Mouse (Mus musculus) R1 (cell line): Measurements from ENCODE around the gene Slc25a26.

ENCODE experiments used
- DNase-seq: peaks from one replicate; pipeline ENCODE4 v3.0.0-alpha.2; 2018; ENCODE audit warnings: low read depth, low spot score

Slc25a26 gene

DNA sequence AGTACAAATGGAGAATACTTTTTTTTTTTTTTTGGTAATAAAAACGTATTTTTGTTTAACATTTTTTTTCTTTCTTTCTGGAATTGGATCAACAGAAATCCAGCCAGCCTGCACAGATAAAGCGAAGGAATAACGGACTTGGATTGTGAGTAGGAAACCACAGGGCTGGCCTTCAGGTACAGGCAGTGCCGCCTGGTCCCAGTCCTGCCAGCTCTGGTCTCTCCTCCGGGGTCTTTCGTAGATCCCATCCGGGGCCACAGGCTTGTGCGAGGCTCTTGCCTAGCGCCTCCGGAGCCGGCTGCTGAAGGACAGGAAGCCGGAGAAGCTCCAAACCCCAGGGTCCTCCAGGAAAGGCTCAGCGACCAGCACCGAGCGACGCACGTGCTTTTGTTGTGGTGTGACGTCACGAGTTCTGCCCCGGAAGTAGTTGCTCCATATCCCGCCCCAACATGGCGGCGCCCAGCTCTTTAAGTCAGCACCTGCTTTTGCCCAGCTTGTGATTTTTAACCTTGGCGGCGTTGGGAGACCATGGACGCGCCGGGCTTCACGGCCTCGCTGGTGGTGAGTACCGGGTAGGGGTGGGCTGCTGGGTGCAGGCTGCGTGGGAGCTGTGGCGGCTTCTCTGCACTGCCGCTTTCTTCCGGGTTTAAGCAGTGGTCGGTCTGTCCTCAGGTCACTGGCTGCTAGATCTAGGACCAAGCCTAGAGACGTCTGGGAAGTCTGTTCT is at the start of gene Slc25a26:
Slc25a26 (plus strand) TSS at position 435 of the 727 bp plus-strand sequence.
- peak; percentile 94 for DNase-seq

DNA sequence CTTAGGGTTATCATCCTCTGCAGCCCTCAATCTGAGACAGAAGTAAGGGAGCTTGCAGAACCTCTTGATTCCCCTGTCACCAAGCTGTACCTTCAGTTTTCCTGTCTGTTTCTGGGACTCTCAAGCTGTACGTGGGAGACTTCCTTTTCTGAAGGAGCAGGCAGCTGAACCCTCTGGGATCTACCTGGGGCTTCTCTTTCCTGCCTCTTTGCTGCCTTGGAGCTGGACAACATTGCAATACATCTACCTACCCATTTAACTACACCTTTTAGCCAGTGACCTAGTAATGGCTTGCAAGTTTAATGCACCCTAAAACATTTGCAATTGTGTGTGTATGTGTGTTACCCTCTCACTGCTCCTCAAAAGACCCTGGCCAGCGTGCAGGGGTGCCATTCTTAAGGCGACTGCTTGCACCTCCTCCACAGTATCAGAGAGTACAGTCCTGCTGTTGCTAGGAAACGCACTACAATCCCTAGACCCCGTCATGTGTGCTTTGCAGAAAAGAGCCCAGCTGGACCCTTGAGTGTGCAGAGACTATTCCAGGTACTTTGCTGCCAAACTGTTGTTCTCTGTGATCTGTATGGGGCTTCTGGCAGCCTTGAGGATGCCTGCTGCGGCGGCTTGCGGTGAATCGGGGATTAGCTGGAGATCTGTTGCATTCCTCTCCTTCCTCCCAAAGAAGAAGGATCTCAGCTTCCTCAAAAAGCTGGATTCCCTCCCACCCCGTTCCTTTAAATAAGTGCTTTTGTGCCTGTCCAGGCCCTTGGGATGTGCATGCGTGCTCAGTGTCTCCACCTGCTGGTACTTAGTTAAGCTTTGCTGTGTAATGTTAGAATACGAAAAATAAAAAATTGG is 35.9 kb upstream of the Slc25a26 start:
- peak; percentile 81 for DNase-seq

DNA sequence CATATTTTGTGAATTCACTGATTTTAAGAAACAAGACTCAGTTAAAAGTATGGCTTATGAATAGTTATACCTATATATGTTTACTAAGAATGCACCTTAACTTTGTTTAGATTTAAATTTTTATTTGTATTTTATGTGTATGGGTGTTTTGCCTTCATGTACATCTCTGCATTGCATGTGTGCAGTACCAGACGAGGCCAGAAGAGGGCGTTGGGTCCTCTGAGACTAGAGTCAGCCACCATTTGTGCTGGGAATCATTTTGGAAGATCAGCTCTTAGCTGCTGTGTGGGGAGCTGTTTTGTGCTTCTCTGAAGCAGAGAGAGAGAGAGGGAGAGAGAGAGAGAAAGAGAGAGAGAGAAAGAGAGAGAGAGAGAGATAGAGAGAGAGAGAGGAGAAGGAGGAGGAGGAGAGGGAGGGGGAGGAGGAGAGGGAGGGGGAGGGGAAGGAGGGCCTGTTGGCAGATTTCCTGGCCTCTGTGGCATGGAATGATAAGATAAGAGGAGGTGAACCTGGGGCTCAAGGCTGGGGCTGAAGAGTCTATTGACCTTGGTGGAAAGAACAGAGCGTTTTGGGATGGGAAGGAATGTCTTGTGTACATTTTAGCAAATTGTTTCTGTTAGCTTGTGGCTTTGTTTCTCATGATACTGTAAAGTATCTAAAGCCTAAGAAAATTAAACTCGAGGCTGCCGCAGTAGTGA is 33.5 kb upstream of the Slc25a26 start:
- peak; percentile 80 for DNase-seq

DNA sequence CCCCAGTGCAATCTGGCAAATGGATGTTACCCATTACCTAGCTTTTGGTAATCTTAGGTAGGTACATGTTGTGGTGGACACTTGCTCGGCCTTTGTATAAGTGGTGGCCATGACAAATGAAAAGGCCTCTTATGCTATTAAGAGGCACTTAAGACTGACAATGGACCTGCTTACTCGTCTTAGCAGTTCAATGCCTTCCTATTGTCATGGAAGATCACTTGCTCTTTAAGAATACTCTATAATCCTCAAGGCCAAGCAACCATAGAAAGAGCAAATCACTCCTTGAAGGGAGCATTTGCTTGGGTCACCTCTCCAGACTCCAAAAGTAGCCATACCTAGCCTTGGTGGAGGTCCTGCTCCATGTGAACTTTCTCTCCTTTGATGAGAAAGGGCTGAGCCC is 7.4 kb upstream of the Slc25a26 start:
- peak; percentile 20 for DNase-seq

- no peak for DNase-seq
Observed at GRCm38 (mm10) chr6:94503963-94504362, 3.8 kb downstream of the Slc25a26 start.

DNA sequence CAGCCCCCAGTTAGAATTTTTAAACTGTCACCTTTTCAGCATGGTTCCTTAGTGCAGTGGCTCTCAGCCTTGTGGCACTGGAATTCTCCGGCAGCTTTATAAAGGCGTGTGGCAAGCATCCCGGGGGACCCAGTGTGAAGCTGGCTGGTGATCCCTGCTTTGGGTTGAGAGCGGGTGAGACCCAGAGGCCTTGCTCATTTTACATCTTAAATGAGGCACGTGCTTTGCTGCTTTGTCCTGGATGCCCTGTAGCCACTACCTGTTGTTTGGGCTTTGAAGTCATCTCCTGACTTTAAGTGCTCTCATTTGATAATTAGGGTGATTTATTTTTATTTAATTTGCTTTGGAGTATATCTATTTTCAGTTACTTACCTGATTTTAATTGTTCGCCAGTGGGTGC is 7.8 kb downstream of the Slc25a26 start:
- DNase-seq: peak; percentile 14

- no peak for DNase-seq
Observed at GRCm38 (mm10) chr6:94508807-94509206, 8.7 kb downstream of the Slc25a26 start.

- DNase-seq: peak; percentile 27
Observed at GRCm38 (mm10) chr6:94509220-94509619, 9.1 kb downstream of the Slc25a26 start.

DNA sequence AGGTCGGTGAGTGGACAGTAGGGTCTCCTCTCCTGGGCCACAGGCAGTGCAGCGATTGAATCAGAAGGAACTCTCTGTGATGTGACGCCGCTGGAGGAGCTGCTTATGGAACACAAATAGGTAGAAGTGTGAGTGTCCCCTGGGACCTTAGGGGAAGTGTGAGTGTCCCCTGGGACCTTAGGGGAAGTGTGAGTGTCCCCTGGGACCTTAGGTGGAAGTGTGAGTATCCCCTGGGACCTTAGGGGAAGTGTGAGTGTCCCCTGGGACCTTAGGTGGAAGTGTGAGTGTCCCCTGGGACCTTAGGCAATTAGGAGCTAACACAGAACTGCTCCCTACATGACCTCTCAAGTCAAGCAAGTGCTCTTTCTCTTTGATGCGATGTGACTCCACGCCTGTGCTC is 18.0 kb downstream of the Slc25a26 start:
- DNase-seq: no peak

- DNase-seq: peak; percentile 42
Observed at GRCm38 (mm10) chr6:94524335-94524734, 24.2 kb downstream of the Slc25a26 start.

GRCm38 (mm10) chr6:94530756-94531155 is 30.6 kb downstream of the Slc25a26 start:
- DNase-seq: no peak

DNA sequence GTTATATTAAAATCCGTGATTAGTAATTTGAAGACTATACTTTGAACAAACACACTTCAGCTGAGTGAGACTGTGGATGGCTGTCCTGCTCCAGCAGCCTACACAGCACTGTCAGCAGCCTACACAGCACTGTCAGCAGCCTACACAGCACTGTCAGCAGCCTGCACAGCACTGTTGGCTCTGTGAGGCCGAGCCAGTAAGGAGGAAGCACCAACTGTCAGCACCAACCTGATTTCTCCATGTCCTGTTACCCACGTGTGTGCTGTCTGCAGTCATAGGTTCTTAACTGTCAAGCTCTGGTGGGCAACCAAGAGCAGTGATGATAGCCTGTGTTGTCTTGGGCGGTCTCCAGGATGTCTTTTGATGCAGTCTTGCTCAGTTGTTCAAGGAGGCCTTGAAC is 32.0 kb downstream of the Slc25a26 start:
- DNase-seq: no peak

GRCm38 (mm10) chr6:94536478-94536877 is 36.3 kb downstream of the Slc25a26 start:
- no peak for DNase-seq

GRCm38 (mm10) chr6:94537652-94538051 is 37.5 kb downstream of the Slc25a26 start:
- no peak for DNase-seq

DNA sequence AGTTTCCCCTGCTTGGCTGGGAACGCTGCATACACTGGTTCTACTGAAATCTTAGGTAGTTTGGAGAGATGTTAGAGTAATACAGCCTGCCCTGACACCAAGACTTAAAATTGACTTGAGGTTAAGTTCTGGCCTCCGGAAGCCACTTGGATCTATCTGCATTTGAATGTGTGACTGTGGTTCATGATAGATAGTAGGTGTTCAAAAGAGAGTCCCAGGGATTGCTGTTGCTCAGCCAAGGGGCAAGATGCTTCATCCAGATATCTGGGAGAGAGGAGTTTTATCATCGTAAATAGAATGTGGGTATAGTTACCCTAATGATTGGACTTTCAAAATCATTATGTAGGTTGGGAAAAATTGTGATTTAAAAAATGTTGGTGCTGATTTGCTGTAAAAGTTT is 40.0 kb downstream of the Slc25a26 start:
- DNase-seq: no peak

GRCm38 (mm10) chr6:94540615-94541014 is 40.5 kb downstream of the Slc25a26 start:
- no peak for DNase-seq

DNA sequence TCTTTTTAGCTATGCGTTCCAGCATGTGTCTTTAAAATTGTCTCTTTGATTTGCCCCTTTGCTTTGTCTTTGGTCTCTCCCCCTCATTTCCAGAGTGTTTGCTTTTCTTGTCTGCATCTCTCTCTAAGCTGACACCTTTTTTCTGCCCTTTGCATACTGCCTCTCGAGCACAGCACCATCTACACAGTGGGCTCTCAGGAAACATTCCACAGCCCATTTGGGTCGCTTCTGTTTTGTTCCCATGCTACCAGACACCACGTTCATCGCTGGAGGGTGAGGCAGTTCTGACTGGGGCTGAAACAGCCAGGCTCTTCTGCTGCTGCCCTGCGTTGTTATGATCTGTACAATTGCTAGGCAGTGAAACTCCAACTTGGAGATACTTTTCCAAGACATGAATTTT is 41.0 kb downstream of the Slc25a26 start:
- DNase-seq: no peak

DNA sequence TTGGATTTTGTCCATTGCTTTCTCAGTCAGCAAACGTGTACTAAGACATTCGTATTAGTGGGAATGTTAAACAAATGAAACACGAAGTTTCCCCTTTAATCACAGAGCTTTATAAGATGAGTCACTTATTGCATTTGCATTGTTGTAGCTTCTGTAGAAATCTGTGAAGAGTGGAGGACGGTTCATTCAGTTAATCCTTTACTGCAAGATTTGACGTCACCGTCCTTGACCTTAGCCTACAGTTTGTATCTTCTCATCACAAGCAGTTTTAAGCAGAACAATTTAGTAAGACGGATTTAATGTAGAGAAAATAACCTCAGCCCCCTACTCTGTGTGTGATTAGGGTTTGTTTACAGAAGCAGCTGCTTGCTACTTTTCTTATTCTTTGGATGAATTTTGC is 41.7 kb downstream of the Slc25a26 start:
- no peak for DNase-seq

DNA sequence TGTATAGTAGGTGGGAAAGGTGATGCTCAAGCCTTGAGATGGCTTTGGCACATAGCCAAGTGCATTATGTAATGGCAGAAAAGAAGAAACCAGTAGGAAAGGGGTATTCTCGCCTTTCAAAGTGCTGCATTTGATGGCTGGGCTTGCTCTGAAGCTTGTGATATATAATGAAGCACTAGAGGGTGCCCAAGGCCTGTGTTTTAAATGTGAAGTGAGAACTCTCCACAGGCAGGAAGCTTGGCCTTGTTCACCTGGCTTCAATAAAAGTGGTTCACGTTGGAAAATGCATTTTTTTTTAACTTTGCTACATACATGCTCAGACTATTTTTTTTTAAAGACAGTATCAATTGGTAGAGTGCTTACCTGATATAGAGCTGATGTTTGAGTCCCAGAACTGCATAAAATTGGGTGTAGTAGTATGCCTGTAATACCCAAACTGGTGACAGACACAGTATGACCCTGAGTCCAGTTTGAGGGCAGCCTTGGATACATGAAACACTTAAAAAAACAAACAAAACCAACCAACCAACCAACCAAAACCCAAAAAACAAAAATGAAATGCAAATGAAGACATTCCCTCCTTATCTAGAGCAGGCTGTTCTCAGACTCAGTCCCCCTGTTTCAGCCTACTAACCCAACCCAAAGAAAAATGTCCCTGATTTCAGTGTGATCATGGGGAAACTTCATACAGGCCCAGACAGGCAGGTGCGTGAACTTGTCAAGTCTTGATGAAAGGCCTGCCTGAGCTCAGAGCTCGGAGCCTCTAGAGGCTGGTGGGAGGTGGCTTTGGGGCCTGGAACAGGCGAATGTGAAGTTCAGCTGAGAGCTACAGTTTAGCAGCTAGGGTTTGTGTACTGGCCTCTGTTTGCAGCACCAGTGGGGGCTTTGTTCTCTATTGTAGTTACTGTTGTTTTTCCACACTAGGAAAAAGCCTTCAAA is 44.0 kb downstream of the Slc25a26 start:
- peak; percentile 49 for DNase-seq

GRCm38 (mm10) chr6:94547239-94547638 is 47.1 kb downstream of the Slc25a26 start:
- no peak for DNase-seq

DNA sequence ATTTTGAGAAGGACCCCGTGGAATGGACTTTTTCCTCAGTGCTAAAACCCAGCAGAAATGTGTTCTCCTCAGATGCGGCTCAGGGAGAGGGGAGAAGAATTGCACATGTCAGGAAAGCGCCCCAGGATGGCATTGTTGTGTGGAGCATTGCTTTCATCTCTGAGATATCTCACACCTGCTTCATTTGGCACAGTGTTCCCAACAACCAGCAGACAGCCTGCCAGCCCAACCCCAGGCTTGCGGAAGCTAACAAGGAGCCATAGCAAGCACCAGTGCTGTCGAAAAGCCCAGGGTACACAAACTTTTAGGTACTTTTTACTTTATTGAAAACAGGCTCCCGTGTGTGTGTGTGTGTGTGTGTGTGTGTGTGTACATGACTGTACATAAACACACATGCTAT is 50.2 kb downstream of the Slc25a26 start:
- DNase-seq: no peak
